Mouse (Mus musculus): Measurements from ENCODE around the gene Sox8. TPM values are rescaled to one million over a fixed set of nuclear protein-coding genes. Genes with fewer than 3 reads are reported as not detected.

The Sox8 gene
- polyA plus RNA-seq, 1 experiment from 2014 or later: 13.1 TPM

DNA sequence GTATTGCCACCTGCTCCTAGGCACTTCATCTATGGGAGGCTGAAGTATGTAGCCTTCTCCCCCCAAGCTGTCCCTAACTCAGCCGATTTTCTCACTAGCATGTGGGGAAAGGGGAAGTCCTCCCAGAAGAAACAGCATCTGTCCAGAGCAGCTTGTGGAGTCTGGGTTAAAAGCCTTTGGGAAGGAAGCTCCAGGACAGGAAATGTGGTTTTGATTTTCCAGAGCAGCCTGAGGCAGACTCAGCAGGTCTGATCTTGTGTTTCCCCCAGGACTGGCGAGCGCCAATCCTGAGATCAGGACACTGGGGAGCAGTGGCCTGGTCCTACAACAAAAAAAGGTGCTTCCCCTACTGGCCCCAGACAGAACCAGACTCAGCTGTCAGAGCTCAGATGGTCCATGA, 15.3 kb downstream of the Sox8 start:
- no peak overlapping the region for H3K4me2 ChIP-seq (replicated peaks)
- 12% methylated on average over 3 of the region's 3 CpGs for WGBS
- H3K27ac ChIP-seq (replicated peaks): 0 out of 2 replicates have a peak overlapping the region, but pooled peaks have one; percentile 13
- peaks cover 27% of the 10 kb centered on the region for H3K4me1 ChIP-seq
- H3K9me3 ChIP-seq (replicated peaks): no peaks in the 10 kb centered on the region
- ATAC-seq (ENCODE audit: insufficient number of reproducible peaks, low FRiP score, low TSS enrichment, low read depth): 0 out of 2 replicates have a peak, but pooled peaks have one; percentile 34
- no peaks in the 10 kb centered on the region for H3K36me3 ChIP-seq
- H3K27me3 ChIP-seq: no peaks in the 10 kb centered on the region
- H3K4me3 ChIP-seq (replicated peaks): no peak overlapping the region
- H3K9ac ChIP-seq: no peak overlapping the region

DNA sequence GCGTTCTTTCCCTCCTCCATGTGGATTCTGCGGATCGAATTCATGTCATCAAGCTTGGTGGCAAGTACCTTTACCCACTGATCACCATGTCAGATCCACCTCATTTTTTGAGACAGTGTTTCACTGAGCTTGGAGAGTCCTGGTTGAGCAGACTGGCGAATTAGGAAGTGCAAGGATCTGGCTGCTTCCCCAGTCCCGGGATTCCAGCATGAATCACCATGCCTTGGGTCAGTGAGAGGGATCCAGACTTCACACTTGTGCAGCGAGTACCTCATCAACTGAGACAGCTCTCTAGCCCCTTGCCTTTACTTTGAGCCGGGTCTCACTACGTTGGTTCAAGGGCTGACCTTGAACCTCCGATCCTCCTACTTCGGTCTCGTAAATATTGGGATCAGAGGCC, 19.2 kb downstream of the Sox8 start:
- no peaks in the 10 kb centered on the region for H3K27me3 ChIP-seq
- H3K36me3 ChIP-seq: no peaks in the 10 kb centered on the region
- peaks cover 16% of the 10 kb centered on the region for H3K4me1 ChIP-seq
- no peak overlapping the region for H3K27ac ChIP-seq (replicated peaks)
- no peak overlapping the region for H3K4me3 ChIP-seq (replicated peaks)
- H3K4me2 ChIP-seq (replicated peaks): no peak overlapping the region
- no peaks in the 10 kb centered on the region for H3K9me3 ChIP-seq (replicated peaks)
- ATAC-seq (ENCODE audit: insufficient number of reproducible peaks, low FRiP score, low TSS enrichment, low read depth): no peak
- no peak overlapping the region for H3K9ac ChIP-seq
- 87% methylated on average over 11 of the region's 11 CpGs for WGBS

DNA sequence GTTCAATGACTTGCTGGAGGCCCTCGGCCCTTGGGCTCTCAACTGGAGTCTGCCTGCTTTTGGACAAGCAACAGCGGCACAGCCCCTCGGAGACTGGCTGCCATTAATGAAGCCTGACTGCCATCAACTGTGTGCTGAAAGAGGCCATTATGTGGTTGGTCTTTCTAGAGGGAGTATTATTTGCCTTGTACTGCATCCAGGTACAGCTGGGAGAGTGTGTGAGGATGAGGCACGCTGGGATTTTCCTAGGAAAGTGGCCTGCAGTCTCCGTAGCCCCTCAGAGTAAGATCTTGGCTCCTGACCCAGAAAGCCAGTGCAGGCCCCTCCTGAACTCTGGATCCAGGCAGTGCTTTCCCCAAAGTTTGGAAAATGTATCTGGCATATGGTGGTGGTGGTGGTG, 20.5 kb downstream of the Sox8 start:
- Histone ChIP-seq H3K9ac (no peak overlapping the region), H3K4me1 (peaks cover 3% of the 10 kb centered on the region; the same call in 1 of the 2 replicates), H3K4me3 (replicated peaks) (no peak overlapping the region), H3K27me3 (no peaks in the 10 kb centered on the region), H3K4me2 (replicated peaks) (no peak overlapping the region), H3K36me3 (no peaks in the 10 kb centered on the region), H3K9me3 (replicated peaks) (no peaks in the 10 kb centered on the region), H3K27ac (replicated peaks) (no peak overlapping the region)
- 0 out of 2 replicates have a peak, but pooled peaks have one; percentile 36 for ATAC-seq (ENCODE audit: insufficient number of reproducible peaks, low FRiP score, low TSS enrichment, low read depth)
- WGBS: 77% methylated on average over 5 of the region's 5 CpGs

DNA sequence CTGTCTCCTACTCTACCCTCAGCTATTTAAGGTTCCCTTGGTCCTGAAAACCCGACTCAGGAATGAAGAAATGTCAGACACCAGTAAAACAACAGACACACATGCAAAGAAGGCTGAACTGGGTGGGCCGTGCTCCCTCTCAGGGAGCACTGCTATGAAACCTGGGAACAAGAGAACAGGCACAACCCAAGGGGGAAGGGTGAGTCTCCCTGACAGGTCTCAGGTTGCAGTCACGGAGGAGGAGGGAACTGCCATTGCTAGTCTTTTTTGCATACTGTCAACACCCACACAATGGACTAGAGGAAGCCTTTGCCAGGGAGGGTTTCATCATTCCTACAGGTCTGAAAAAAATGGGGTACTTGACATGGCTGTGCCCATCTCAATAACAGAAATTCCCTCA, 23.5 kb downstream of the Sox8 start:
- H3K9ac ChIP-seq: no peak overlapping the region
- no peaks in the 10 kb centered on the region for H3K27me3 ChIP-seq
- ATAC-seq (ENCODE audit: insufficient number of reproducible peaks, low FRiP score, low TSS enrichment, low read depth): no peak
- no peak overlapping the region for H3K4me2 ChIP-seq (replicated peaks)
- no peaks in the 10 kb centered on the region for H3K4me1 ChIP-seq
- 32% methylated on average over 3 of the region's 3 CpGs for WGBS
- H3K36me3 ChIP-seq: no peaks in the 10 kb centered on the region
- H3K9me3 ChIP-seq (replicated peaks): no peaks in the 10 kb centered on the region
- H3K27ac ChIP-seq (replicated peaks): no peak overlapping the region
- H3K4me3 ChIP-seq (replicated peaks): no peak overlapping the region

DNA sequence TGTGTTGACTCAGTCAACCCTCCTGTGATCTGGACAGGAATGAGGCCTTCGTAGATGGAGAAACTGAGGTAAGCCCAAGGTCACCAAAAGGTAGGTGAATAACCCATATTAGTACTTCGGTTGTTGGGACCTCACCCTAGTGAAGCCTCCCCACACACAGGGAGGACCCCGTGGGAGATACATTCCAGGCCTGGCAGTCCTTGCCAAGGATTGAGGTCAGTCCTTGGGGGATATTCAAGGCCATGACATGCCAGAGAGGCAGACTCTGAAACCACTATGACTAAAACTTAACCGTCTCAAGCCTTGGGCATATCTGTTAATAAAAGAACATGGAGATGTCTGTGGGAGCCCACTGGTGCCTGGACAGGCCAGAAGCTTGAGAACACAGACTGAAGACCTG, 28.7 kb downstream of the Sox8 start:
- no peak overlapping the region for H3K27ac ChIP-seq (replicated peaks)
- H3K4me2 ChIP-seq (replicated peaks): no peak overlapping the region
- WGBS: 88% methylated on average over 4 of the region's 4 CpGs
- no peaks in the 10 kb centered on the region for H3K4me1 ChIP-seq
- H3K9me3 ChIP-seq (replicated peaks): no peaks in the 10 kb centered on the region
- no peaks in the 10 kb centered on the region for H3K36me3 ChIP-seq
- no peak overlapping the region for H3K4me3 ChIP-seq (replicated peaks)
- ATAC-seq (ENCODE audit: insufficient number of reproducible peaks, low FRiP score, low TSS enrichment, low read depth): no peak
- no peak overlapping the region for H3K9ac ChIP-seq
- H3K27me3 ChIP-seq: no peaks in the 10 kb centered on the region

DNA sequence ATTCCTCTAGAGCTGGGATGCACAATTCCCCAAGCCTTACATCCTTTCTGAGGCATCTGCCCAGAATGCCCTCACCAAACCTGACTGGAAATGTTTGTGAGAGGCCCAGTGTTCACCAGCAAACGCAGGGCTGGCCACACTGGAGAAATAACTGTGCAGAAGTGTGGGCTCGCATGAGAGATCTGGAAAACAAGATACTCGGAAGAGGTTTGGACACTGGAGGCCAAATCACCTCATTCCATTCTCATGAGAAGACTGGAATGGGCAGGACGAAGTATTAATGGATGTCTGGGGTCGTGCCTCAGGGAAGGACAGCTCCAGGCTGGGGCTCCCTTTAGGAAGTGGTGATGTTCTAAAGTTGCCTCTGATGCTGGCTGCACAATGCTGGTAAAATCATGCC, 29.8 kb downstream of the Sox8 start:
- no peaks in the 10 kb centered on the region for H3K4me1 ChIP-seq
- H3K9ac ChIP-seq: no peak overlapping the region
- no peaks in the 10 kb centered on the region for H3K9me3 ChIP-seq (replicated peaks)
- no peaks in the 10 kb centered on the region for H3K36me3 ChIP-seq
- H3K27ac ChIP-seq (replicated peaks): no peak overlapping the region
- H3K4me2 ChIP-seq (replicated peaks): no peak overlapping the region
- no peak for ATAC-seq (ENCODE audit: insufficient number of reproducible peaks, low FRiP score, low TSS enrichment, low read depth)
- no peak overlapping the region for H3K4me3 ChIP-seq (replicated peaks)
- H3K27me3 ChIP-seq: no peaks in the 10 kb centered on the region
- 75% methylated on average over 5 of the region's 5 CpGs for WGBS

DNA sequence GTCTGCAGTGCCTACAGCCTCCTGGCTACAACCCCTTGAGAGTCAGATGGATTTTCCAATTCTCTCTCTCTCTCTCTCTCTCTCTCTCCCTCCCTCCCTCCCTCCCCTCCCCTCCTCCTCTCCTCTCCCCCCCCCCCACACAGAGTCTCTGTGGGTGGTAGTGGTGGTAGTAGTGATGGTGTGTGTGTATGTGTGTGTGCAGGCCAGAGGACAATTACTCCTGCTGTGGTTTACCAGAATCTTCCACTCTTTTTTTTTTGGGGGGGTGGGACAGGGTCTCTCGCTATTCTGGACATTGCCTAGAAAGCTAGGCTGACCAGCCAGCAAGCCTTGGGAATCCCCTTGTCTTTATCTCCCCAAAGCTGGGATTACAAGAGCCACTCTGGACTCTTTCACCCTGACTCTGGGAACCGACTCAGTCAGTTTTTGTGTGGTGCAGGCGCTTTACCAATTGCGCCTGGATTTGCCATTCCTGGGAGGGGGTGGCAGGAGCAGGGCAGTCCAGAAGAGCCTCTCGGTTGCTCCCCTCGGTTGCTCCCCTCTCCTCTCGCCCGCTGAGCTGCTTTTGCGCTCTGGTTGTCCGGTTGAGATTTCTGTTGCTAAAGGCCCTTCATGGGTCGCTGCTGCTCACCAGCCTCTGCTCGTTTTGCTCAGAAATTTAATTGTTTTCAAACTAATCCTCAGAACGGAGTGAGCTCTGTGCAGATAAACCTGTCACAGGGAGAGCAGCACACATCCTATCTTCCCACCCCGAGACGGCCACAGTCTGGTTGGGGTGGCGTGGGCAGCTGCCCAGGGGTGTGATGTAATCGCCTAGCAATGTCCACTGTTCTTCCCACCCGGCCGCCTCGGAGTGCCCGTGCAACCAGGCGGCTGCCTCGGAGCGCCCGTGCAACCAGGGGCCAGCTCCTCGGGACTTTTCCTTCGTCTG, 31.3 kb downstream of the Sox8 start:
- no peaks in the 10 kb centered on the region for H3K36me3 ChIP-seq
- ATAC-seq (ENCODE audit: insufficient number of reproducible peaks, low FRiP score, low TSS enrichment, low read depth): no peak
- no peaks in the 10 kb centered on the region for H3K4me1 ChIP-seq
- H3K4me2 ChIP-seq (replicated peaks): no peak overlapping the region
- H3K4me3 ChIP-seq (replicated peaks): no peak overlapping the region
- H3K9me3 ChIP-seq (replicated peaks): no peaks in the 10 kb centered on the region
- no peaks in the 10 kb centered on the region for H3K27me3 ChIP-seq
- no peak overlapping the region for H3K9ac ChIP-seq
- 45% methylated on average over 27 of the region's 27 CpGs for WGBS
- no peak overlapping the region for H3K27ac ChIP-seq (replicated peaks)

DNA sequence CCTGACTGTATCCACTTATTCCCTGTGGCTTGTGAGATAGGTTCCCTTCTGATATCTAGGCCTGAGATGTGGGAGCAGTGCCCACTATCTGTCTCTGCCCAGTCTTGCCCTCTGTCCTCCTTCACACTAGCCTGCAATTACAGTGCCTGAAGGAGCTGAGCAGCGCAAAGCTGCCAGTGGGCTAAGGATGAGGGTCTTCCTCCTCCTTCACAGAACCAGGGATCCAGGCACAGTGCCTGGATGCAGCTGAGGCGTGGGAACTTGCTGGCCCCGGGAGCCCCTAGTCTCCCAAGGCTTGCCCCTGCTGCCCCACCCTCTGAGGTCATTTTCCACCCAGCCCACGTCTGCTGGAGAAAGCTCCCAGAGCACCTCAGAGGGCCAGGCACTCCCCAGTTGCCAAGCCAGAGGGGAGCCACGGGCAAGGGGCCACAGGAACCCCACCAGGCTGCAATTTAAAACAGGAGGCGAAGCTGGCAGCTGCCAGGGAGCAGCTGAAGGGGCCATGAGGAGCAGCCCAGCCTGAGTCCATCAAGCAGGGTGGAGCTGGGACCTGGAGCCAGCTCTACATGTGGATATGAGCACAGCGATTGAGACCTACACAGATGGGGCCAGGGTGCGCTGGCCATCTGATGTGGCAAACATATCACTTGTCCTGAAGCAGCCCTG, 40.0 kb downstream of the Sox8 start:
- Histone ChIP-seq H3K9me3 (replicated peaks) (no peaks in the 10 kb centered on the region), H3K36me3 (no peaks in the 10 kb centered on the region), H3K9ac (no peak overlapping the region), H3K27me3 (no peaks in the 10 kb centered on the region), H3K4me3 (replicated peaks) (no peak overlapping the region), H3K27ac (replicated peaks) (no peak overlapping the region), H3K4me2 (replicated peaks) (no peak overlapping the region), H3K4me1 (peaks cover 4% of the 10 kb centered on the region; the same call in 1 of the 2 replicates)
- WGBS: 57% methylated on average over 8 of the region's 8 CpGs
- 0 out of 2 replicates have a peak, but pooled peaks have one; percentile 41 for ATAC-seq (ENCODE audit: insufficient number of reproducible peaks, low FRiP score, low TSS enrichment, low read depth)

DNA sequence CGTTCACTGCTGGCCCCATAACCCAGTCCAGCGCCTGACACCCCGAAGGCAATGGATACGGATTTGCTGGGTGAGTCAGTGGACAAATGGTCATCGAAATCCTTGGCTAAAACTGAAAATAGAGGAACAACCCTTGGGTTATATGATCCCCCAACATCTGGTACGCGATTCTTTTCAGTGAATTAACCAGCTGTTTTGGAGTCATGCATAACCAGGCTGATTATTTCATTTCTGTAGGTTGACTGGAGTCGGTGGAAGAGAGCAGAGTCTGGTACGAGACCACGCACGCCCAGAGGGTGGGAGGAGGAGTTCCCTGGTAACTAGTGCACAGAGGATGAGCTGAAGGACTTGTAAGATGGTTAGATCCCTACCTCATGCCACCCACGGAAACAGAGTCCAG, 48.4 kb downstream of the Sox8 start:
- no peaks in the 10 kb centered on the region for H3K9me3 ChIP-seq (replicated peaks)
- H3K36me3 ChIP-seq: no peaks in the 10 kb centered on the region
- 0 out of 2 replicates have a peak overlapping the region, but pooled peaks have one; percentile 34 for H3K27ac ChIP-seq (replicated peaks)
- no peak overlapping the region for H3K9ac ChIP-seq
- H3K4me2 ChIP-seq (replicated peaks): no peak overlapping the region
- peaks cover 37% of the 10 kb centered on the region for H3K4me1 ChIP-seq
- H3K27me3 ChIP-seq: no peaks in the 10 kb centered on the region
- H3K4me3 ChIP-seq (replicated peaks): no peak overlapping the region
- no peak for ATAC-seq (ENCODE audit: insufficient number of reproducible peaks, low FRiP score, low TSS enrichment, low read depth)
- 31% methylated on average over 12 of the region's 12 CpGs for WGBS

DNA sequence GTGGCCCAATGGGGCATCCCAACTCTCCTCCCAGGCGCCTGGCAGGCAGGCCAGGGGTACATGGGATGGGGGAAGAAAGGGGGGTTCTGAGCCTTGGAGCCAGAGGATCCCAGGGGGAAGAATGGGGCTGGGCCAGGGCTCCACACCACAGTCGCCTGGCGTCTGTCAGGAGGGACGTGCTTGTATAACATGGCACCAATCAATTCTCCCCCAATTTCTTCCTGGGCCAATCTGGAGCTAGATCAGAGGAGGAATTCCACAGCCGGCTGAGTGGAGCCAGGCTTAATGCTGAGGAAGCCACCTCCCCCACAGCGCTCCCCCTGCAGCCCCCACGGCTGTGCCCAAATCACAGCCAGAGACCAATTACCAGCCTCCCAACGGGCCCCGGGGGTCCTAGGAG, 50.0 kb downstream of the Sox8 start:
- Histone ChIP-seq H3K4me2 (replicated peaks) (no peak overlapping the region), H3K4me3 (replicated peaks) (no peak overlapping the region), H3K27ac (replicated peaks) (peak overlapping the region; percentile 39; the same call in 1 of the 2 replicates), H3K27me3 (no peaks in the 10 kb centered on the region), H3K36me3 (no peaks in the 10 kb centered on the region), H3K9ac (no peak overlapping the region), H3K9me3 (replicated peaks) (no peaks in the 10 kb centered on the region), H3K4me1 (peaks cover 42% of the 10 kb centered on the region)
- 16% methylated on average over 9 of the region's 9 CpGs for WGBS
- ATAC-seq (ENCODE audit: insufficient number of reproducible peaks, low FRiP score, low TSS enrichment, low read depth): peak; percentile 49; the same call in 1 of the 2 replicates

DNA sequence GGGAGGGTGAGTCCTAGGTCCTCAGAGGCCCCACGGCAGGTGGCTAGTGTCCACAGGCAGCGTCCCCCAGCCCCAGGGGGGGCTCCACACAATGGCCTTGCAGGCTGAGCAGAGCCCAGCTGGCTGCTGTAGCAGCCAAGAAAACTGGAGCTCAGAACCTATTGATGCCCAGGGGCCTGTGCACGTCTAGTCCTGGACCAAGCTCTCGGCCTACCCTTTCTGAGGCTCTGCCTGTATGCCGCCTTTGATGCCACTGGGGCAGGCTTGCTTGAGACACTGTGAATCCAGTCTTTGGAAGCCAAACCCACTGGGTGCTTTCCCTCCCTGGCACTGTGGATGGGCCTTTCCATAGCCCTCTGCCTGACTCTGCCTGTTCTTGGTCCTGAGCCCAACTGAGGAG, 51.0 kb downstream of the Sox8 start:
- H3K36me3 ChIP-seq: no peaks in the 10 kb centered on the region
- no peak for ATAC-seq (ENCODE audit: insufficient number of reproducible peaks, low FRiP score, low TSS enrichment, low read depth)
- H3K4me1 ChIP-seq: peaks cover 38% of the 10 kb centered on the region
- no peak overlapping the region for H3K4me3 ChIP-seq (replicated peaks)
- no peak overlapping the region for H3K27ac ChIP-seq (replicated peaks)
- 80% methylated on average over 5 of the region's 5 CpGs for WGBS
- H3K4me2 ChIP-seq (replicated peaks): no peak overlapping the region
- H3K27me3 ChIP-seq: no peaks in the 10 kb centered on the region
- H3K9ac ChIP-seq: no peak overlapping the region
- H3K9me3 ChIP-seq (replicated peaks): no peaks in the 10 kb centered on the region
